Mouse (Mus musculus) thymus, adult 2 months (tissue): Measurements from ENCODE around the gene Gm49373. TPM values are rescaled to one million over a fixed set of nuclear protein-coding genes. Genes with fewer than 3 reads are reported as not detected.

ENCODE experiments used
- DNase-seq: peaks from one replicate; pipeline ENCODE4 v3.0.0; 2021
- H3K27ac ChIP-seq: fragments of 200-500 bp; 2 replicates; pipeline ENCODE4 v1.5.1; 2012; ENCODE audit warnings: low read length, control low read depth; ENCODE audit not compliant: control insufficient read depth, insufficient read depth
- H3K27me3 ChIP-seq: fragments of 200-500 bp; 2 replicates; pipeline ENCODE4 v1.6.1; 2012; ENCODE audit warnings: mild to moderate bottlenecking, low read length, moderate library complexity, mixed read lengths; ENCODE audit not compliant: control insufficient read depth, insufficient read depth
- H3K36me3 ChIP-seq: fragments of 200-500 bp; 2 replicates; pipeline ENCODE4 v1.6.1; 2012; ENCODE audit warnings: mild to moderate bottlenecking, low read length, moderate library complexity; ENCODE audit not compliant: control insufficient read depth, insufficient read depth
- H3K4me1 ChIP-seq: fragments of 200-500 bp; replicated peaks from 2 replicates; pipeline ENCODE4 v1.6.1; 2012; ENCODE audit warnings: low read length; ENCODE audit not compliant: control insufficient read depth, insufficient read depth
- H3K4me3 ChIP-seq: fragments of 200-500 bp; 2 replicates; pipeline ENCODE4 v1.5.1; 2012; ENCODE audit warnings: mild to moderate bottlenecking, low read length, control low read depth, moderate library complexity; ENCODE audit not compliant: control insufficient read depth, insufficient read depth
- CTCF ChIP-seq: fragments of 200-500 bp; IDR thresholded peaks from 2 replicates; pipeline ENCODE4 v1.5.1; 2012; ENCODE audit warnings: mild to moderate bottlenecking, control low read depth, low read length, moderate library complexity, borderline replicate concordance; ENCODE audit not compliant: control insufficient read depth, poor library complexity, insufficient read depth; ENCODE audit errors: extremely low read depth
- POLR2A ChIP-seq: fragments of 200-500 bp; IDR thresholded peaks from 2 replicates; pipeline ENCODE4 v1.6.1; 2012; ENCODE audit warnings: mild to moderate bottlenecking, low read length, control low read depth, moderate library complexity; ENCODE audit not compliant: control insufficient read depth, poor library complexity, insufficient read depth; ENCODE audit errors: extremely low read depth
- WGBS: fragments of 180-500 bp; shearing (Covaris S2); methylation state at CpG from one replicate; pipeline ENCODE4 v1.1.7; 2018; 5-methylcytosine and 5-hydroxymethylcytosine counted together
- polyA plus RNA-seq: library from polyadenylated mRNA; depleted of rRNA; stranded (reverse); fragments of >200 nt; gene quantifications from 2 replicates; pipeline ENCODE4 v1.2.3, GENCODE M21; 2012; rRNA removed

Gm49373 gene
- polyA plus RNA-seq, 1 experiment, result 0.47 TPM

DNA sequence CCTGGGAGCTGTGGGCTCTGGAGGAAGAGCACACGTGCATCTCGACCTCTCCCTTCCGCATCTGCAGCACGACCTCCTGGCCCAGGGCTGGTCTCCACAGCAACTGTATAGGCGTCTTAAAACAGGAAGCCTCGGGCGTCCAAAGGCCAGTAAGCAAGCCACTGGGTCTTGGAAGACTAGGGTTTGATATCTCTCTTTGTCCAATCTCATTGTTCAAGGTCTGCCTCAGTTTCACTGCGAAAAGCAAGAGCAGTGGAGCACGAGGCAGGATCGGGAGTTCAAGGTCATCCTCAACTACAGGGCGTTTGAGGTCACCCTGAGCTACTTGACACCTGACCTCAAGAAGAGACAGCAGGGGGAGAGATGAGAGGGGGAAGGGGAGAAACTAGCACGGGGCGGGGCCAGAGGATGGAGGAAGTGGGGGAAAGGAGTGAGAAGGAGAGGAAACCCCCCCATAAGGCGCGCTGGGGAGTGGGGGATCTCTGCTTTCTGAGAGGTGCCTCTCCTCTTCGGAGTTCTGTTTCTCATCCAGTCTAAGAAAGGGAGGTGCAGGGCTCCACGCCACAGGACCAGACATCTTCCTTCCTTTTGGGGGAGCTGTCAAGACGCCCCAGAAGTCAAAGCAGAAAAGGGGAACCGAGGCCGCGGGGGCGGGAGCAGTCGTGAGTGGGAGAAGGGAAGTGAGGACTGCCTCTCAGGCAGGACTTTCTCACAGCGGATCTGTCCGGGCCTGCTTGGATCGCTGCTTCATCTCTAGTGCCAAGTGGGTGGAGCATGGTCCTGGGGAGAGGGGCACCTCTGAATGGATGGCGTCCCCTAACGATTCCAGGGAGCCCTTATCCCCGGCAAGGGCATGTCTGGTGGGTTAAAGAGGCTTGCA lies 58.0 kb downstream of the Gm49373 start:
- DNase-seq, result peak; percentile 67
- 2% methylated on average over 29 of the region's 29 CpGs for WGBS
- TF ChIP-seq CTCF (no peak), POLR2A (no peak)
- H3K4me1 ChIP-seq, result peaks cover 31% of the 10 kb centered on the region
- peak overlapping the region; percentile 44 for H3K27ac ChIP-seq
- no peaks in the 10 kb centered on the region; the same call in 1 of the 2 replicates for H3K36me3 ChIP-seq
- no peaks in the 10 kb centered on the region for H3K27me3 ChIP-seq
- H3K4me3 ChIP-seq, result peak overlapping the region; percentile 86

Other genes with a start within 250 kb of the Gm49373 start
- 93.1 and 103 TPM in 2 replicates for gene A230050P20Rik, start 204.5 kb downstream of the Gm49373 start, polyA plus RNA-seq
- 8.7 and 8.8 TPM in 2 replicates for gene Angptl6, start 193.4 kb downstream of the Gm49373 start, polyA plus RNA-seq
- gene Ppan, start 184.9 kb downstream of the Gm49373 start, polyA plus RNA-seq, result 121 and 140 TPM in 2 replicates
- 137 and 140 TPM in 2 replicates for gene Eif3g, start 174.5 kb downstream of the Gm49373 start, polyA plus RNA-seq
- gene Dnmt1, start 113.2 kb downstream of the Gm49373 start, polyA plus RNA-seq, result 142 and 194 TPM in 2 replicates
- 11.0 and 11.2 TPM in 2 replicates for gene S1pr2, start 96.3 kb downstream of the Gm49373 start, polyA plus RNA-seq
- gene Mrpl4, start 70.4 kb downstream of the Gm49373 start, polyA plus RNA-seq, result 125 and 140 TPM in 2 replicates
- gene Icam1, start 57.1 kb downstream of the Gm49373 start, polyA plus RNA-seq, result 78.1 and 90.8 TPM in 2 replicates
- 0.26 and 0.71 TPM in 2 replicates for gene Icam4, start 43.7 kb downstream of the Gm49373 start, polyA plus RNA-seq
- 0.63 and 1.0 TPM in 2 replicates for gene Icam5, start 41.0 kb downstream of the Gm49373 start, polyA plus RNA-seq
- 0.79 and 1.1 TPM in 2 replicates for gene Zglp1, start 6.0 kb downstream of the Gm49373 start, polyA plus RNA-seq
- gene Fdx1l, start 518 bp upstream of the Gm49373 start, polyA plus RNA-seq, result 52.0 and 67.8 TPM in 2 replicates
- 13.5 and 18.0 TPM in 2 replicates for gene Gm38431, start 18.9 kb upstream of the Gm49373 start, polyA plus RNA-seq
- gene Raver1, start 18.9 kb upstream of the Gm49373 start, polyA plus RNA-seq, result 229 and 270 TPM in 2 replicates
- gene Tyk2, start 58.1 kb upstream of the Gm49373 start, polyA plus RNA-seq, result 50.7 and 51.1 TPM in 2 replicates
- 91.1 and 92.5 TPM in 2 replicates for gene Cdc37, start 76.9 kb upstream of the Gm49373 start, polyA plus RNA-seq
- 6.1 and 6.8 TPM in 2 replicates for gene Pde4a, start 92.6 kb upstream of the Gm49373 start, polyA plus RNA-seq
- gene Keap1, start 166.3 kb upstream of the Gm49373 start, polyA plus RNA-seq, result 115 and 122 TPM in 2 replicates
- 0.70 and 0.78 TPM in 2 replicates for gene S1pr5, start 175.3 kb upstream of the Gm49373 start, polyA plus RNA-seq
- 84.3 and 87.7 TPM in 2 replicates for gene Atg4d, start 192.2 kb upstream of the Gm49373 start, polyA plus RNA-seq
- gene Kri1, start 214.9 kb upstream of the Gm49373 start, polyA plus RNA-seq, result 56.5 and 57.9 TPM in 2 replicates
- 319 and 330 TPM in 2 replicates for gene Cdkn2d, start 218.3 kb upstream of the Gm49373 start, polyA plus RNA-seq
- 9.6 and 11.1 TPM in 2 replicates for gene Ap1m2, start 239.2 kb upstream of the Gm49373 start, polyA plus RNA-seq
- gene Slc44a2, start 247.6 kb upstream of the Gm49373 start, polyA plus RNA-seq, result 477 and 505 TPM in 2 replicates